Mouse (Mus musculus): ENCODE measurements around the gene Ppcdc.

DNA sequence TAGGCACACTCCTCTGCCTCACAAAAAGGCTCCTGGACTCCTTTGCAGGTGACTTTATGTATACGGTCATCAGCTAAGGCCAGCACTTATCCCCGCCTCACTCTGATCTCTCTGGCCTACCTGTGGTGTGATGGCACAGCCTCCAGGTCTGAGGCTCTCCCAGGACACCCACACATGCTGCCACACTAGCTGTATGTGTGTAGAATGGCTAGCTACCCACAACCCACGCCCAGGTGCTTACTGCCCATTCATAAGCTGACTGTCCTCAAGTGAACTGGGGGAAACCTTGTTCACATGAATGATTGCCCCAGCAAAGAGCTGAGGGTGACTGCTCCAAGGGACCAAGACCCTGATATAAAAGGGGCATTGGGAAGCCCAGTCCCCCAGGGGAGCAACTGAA is 7.4 kb downstream of the Ppcdc start:
- TF ChIP-seq CTCF (IDR thresholded peaks at IDR 0.05; ENCODE audit: borderline replicate concordance, insufficient read depth, low read depth, low read length) (no peak), POLR2A (IDR thresholded peaks at IDR 0.05; ENCODE audit: borderline replicate concordance, insufficient read depth, low read length) (no peak)
